Mouse (Mus musculus): ENCODE results near the gene Smg1. TPM values are rescaled to one million over a fixed set of nuclear protein-coding genes. Genes with fewer than 3 reads are reported as not detected.

Smg1 gene
- total and polyA plus RNA-seq, 2 experiments from 2014 or later = 15.4 to 39.9 TPM

DNA sequence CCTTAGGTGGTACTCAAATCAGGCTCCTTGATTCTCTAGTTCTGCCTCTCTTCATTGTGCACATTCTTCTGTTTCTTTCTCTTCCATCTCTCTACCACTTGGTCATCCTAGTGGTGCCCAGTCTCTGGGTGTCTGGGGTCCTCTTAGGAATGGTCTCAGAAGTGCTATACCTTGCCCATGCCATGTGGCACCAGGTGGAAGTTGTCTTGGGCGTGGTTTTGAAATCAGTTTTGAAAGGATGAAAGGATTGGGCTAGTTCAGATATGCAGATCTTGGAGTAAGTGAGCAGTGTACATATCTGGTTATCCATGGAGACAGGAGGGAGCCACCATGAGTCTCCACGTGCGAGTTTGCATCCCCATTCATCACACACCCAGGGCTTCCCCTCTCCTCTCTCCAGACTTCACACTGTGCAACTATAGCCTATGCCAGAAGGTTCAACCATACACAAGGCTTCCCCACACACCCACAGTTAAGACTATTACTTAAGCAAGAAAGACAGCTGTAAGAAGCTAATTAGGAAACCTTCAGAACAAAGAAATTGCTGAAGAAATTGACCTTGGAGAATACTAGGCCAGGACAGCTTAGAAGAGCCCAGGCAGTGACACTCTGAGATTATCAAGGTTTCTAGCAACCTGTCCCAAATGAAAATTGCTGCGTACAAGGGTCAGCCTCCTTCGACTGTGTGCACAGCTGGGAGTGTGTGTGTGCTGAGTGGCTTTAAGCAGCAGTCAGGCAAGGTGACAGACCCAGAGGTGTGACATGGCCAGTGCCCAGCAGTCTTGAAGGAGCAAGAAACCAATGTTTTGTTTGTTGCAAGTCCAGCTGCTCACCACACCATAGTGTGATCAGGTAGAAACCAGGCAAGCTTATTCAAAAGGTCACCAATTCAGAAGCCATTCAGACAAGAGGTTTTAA, 139.7 kb downstream of the Smg1 start:
- H3K27me3 ChIP-seq (ENCODE audit: insufficient read depth, low read length) = no peaks in the 10 kb centered on the region
- WGBS = 44% methylated on average over 5 of the region's 5 CpGs
- no peaks in the 10 kb centered on the region for H3K9me3 ChIP-seq (ENCODE audit: low read length)
- TF ChIP-seq CTCF (IDR thresholded peaks at IDR 0.05; ENCODE audit: low read depth) = no peak
- H3K4me1 ChIP-seq (ENCODE audit: insufficient read depth, low read length) = no peaks in the 10 kb centered on the region
- no peak for DNase-seq (ENCODE audit: low spot score)
- peaks cover 31% of the 10 kb centered on the region for H3K36me3 ChIP-seq (ENCODE audit: insufficient read depth, low read length)
- no peak overlapping the region for H3K4me2 ChIP-seq (ENCODE audit: low read depth, low read length)
- no peak overlapping the region for H3K27ac ChIP-seq
- ATAC-seq = peak; percentile 24; the same call in 1 of the 2 replicates
- H3K9ac ChIP-seq (replicated peaks; ENCODE audit: low read length) = no peak overlapping the region
- H3K4me3 ChIP-seq (ENCODE audit: low read length) = no peak overlapping the region

DNA sequence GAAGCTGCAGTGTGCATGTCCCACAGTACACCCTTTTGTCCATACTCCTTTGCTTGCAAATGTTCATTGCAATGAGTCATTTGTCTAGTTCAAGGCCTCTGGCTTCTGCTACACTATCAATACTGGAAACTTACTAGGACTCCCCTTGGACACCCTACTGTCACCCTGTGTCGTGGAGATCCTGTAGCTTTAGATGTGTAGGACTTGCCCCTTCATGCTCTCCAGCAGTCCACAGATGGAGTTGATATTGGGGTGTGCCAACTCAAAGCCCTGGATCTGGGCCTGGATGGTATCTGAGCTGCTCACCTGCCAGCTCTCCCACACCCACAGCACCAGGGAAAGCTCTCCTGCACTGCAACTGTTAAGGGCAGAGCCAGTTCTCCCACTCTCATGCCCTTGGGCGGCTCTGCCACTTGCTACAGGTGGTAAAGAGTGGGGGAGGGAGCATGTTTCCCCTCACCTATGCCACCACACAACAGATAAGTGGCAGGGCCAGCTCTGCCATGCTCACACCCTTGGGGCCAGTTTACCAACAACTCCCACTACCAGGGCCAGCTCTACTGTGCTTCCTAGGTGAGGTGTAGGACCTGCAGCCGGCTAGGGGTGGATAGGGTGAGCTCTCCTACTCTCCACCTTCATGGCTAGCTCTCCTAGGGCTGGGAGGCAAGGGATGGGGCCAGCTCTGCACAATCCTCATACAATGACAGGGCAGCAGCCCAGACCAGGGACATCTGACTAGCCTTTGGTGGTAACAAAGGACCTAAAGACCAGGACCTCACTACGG, 140.6 kb downstream of the Smg1 start:
- Histone ChIP-seq H3K4me3 (ENCODE audit: low read length) (no peak overlapping the region), H3K9ac (replicated peaks; ENCODE audit: low read length) (no peak overlapping the region), H3K27ac (no peak overlapping the region), H3K9me3 (ENCODE audit: low read length) (no peaks in the 10 kb centered on the region), H3K27me3 (ENCODE audit: insufficient read depth, low read length) (no peaks in the 10 kb centered on the region), H3K4me1 (ENCODE audit: insufficient read depth, low read length) (no peaks in the 10 kb centered on the region), H3K4me2 (ENCODE audit: low read depth, low read length) (no peak overlapping the region), H3K36me3 (ENCODE audit: insufficient read depth, low read length) (peaks cover 22% of the 10 kb centered on the region)
- ATAC-seq = peak; percentile 48; the same call in 1 of the 2 replicates
- DNase-seq (ENCODE audit: low spot score) = no peak
- no peak for TF ChIP-seq CTCF (IDR thresholded peaks at IDR 0.05; ENCODE audit: low read depth)
- WGBS = 52% methylated on average over 4 of the region's 4 CpGs

GRCm38 (mm10) chr7:118102231-118102630, 141.2 kb downstream of the Smg1 start:
- DNase-seq (ENCODE audit: low spot score) (peak; percentile 89), ATAC-seq (0 out of 2 replicates have a peak, but pooled peaks have one; percentile 29)
- 48% methylated on average over 4 of the region's 4 CpGs for WGBS
- Histone ChIP-seq H3K27me3 (ENCODE audit: insufficient read depth, low read length) (no peaks in the 10 kb centered on the region), H3K4me2 (ENCODE audit: low read depth, low read length) (no peak overlapping the region), H3K27ac (no peak overlapping the region), H3K36me3 (ENCODE audit: insufficient read depth, low read length) (peaks cover 16% of the 10 kb centered on the region; the same call in 1 of the 2 replicates), H3K4me3 (ENCODE audit: low read length) (no peak overlapping the region), H3K4me1 (ENCODE audit: insufficient read depth, low read length) (no peaks in the 10 kb centered on the region), H3K9me3 (ENCODE audit: low read length) (no peaks in the 10 kb centered on the region), H3K9ac (replicated peaks; ENCODE audit: low read length) (no peak overlapping the region)
- TF ChIP-seq CTCF (IDR thresholded peaks at IDR 0.05; ENCODE audit: low read depth) = peak; percentile 99

DNA sequence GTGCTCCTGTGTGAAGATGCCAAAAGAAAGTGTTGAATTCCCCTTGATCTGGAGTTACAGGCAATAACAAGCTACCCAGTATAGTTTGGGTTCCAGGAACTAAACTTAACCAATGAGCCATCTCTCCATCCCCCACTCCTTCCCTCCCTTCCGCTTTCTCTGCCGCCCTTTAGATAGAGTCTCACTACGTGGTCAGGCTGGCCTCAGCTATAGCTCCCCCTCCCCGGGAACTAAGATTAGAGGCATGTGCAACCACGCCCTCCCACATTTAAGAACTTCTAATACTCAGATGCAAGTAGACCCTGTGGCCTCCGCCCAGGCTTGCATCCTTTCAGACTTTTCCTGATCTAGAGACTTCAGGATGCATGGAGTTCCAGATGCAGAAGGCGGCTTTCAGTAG, 145.9 kb downstream of the Smg1 start:
- DNase-seq (ENCODE audit: low spot score) (no peak), ATAC-seq (no peak)
- no peaks in the 10 kb centered on the region for H3K27me3 ChIP-seq (ENCODE audit: insufficient read depth, low read length)
- no peaks in the 10 kb centered on the region for H3K4me1 ChIP-seq (ENCODE audit: insufficient read depth, low read length)
- TF ChIP-seq CTCF (IDR thresholded peaks at IDR 0.05; ENCODE audit: low read depth) = no peak
- no peak overlapping the region for H3K9ac ChIP-seq (replicated peaks; ENCODE audit: low read length)
- WGBS = 73% methylated on average over 7 of the region's 7 CpGs
- H3K27ac ChIP-seq = no peak overlapping the region
- no peak overlapping the region for H3K4me2 ChIP-seq (ENCODE audit: low read depth, low read length)
- H3K36me3 ChIP-seq (ENCODE audit: insufficient read depth, low read length) = no peaks in the 10 kb centered on the region
- no peak overlapping the region for H3K4me3 ChIP-seq (ENCODE audit: low read length)
- no peaks in the 10 kb centered on the region for H3K9me3 ChIP-seq (ENCODE audit: low read length)

Other genes with a start within 250 kb of the Smg1 start
- gene Rps15a, start 127.5 kb downstream of the Smg1 start, total RNA-seq (2014; rRNA removed) = 132 and 176 TPM in 2 replicates
- 368 and 402 TPM in 2 replicates for gene Rps15a, start 127.5 kb downstream of the Smg1 start, polyA plus RNA-seq (2015; fragmentation: Nextera tagmentation; extraction: Ambion mirVana)
- gene Arl6ip1, start 114.0 kb downstream of the Smg1 start, total RNA-seq (2014; rRNA removed) = 643 and 734 TPM in 2 replicates
- gene Arl6ip1, start 114.0 kb downstream of the Smg1 start, polyA plus RNA-seq (2015; fragmentation: Nextera tagmentation; extraction: Ambion mirVana) = 747 and 812 TPM in 2 replicates
- gene Syt17, start 204.6 kb upstream of the Smg1 start, total RNA-seq (2014; rRNA removed) = 50.9 and 57.8 TPM in 2 replicates
- 29.3 and 30.7 TPM in 2 replicates for gene Syt17, start 204.6 kb upstream of the Smg1 start, polyA plus RNA-seq (2015; fragmentation: Nextera tagmentation; extraction: Ambion mirVana)
- 4.5 and 6.1 TPM in 2 replicates for gene Itpripl2, start 248.3 kb upstream of the Smg1 start, total RNA-seq (2014; rRNA removed)
- 0.66 and 0.73 TPM in 2 replicates for gene Itpripl2, start 248.3 kb upstream of the Smg1 start, polyA plus RNA-seq (2015; fragmentation: Nextera tagmentation; extraction: Ambion mirVana)